Mouse (Mus musculus) C2C12 (cell line): ENCODE results near the gene Jpt2. TPM values are rescaled to one million over a fixed set of nuclear protein-coding genes. Genes with fewer than 3 reads are reported as not detected.
"Not testable (repeated sequence)": the region's sequence is repeated elsewhere in the genome, so short reads cannot be mapped to it uniquely, and the experiment has no call there.

Experiments
- H3K27me3 ChIP-seq: one replicate; pipeline ENCODE4 v1.6.1; 2011; ENCODE audit not compliant: control insufficient read depth, insufficient read depth, insufficient read length
- H3K36me3 ChIP-seq: one replicate; pipeline ENCODE4 v1.6.1; 2011; ENCODE audit not compliant: control insufficient read depth, insufficient read depth
- H3K4me3 ChIP-seq: one replicate; pipeline ENCODE4 v1.5.1; 2011; ENCODE audit warnings: mild to moderate bottlenecking, control low read depth; ENCODE audit not compliant: poor library complexity, insufficient read depth, severe bottlenecking
- H3K79me2 ChIP-seq: one replicate; pipeline ENCODE4 v1.6.1; 2011; ENCODE audit not compliant: control insufficient read depth, insufficient read depth
- H3K79me3 ChIP-seq: one replicate; pipeline ENCODE4 v1.6.1; 2011; ENCODE audit warnings: low read depth, control low read depth
- H3ac ChIP-seq: one replicate; pipeline ENCODE3; 2011; ENCODE audit warnings: low read depth; ENCODE audit not compliant: control insufficient read depth, insufficient read length
- CEBPB ChIP-seq: IDR thresholded peaks from one replicate; pipeline ENCODE4 v1.6.1; 2011; ENCODE audit warnings: low read depth, mild to moderate bottlenecking, control low read depth, moderate library complexity
- CTCF ChIP-seq: IDR thresholded peaks from one replicate; pipeline ENCODE4 v1.5.1; 2011; ENCODE audit not compliant: control insufficient read depth, insufficient read depth, insufficient read length
- FOSL1 ChIP-seq: IDR thresholded peaks from one replicate; pipeline ENCODE4 v1.8.0; 2011; ENCODE audit warnings: mild to moderate bottlenecking, low read length; ENCODE audit not compliant: poor library complexity, insufficient read depth, severe bottlenecking
- MAX ChIP-seq: IDR thresholded peaks from one replicate; pipeline ENCODE4 v1.6.1; 2011; ENCODE audit warnings: mild to moderate bottlenecking, control low read depth
- MYOD1 ChIP-seq: IDR thresholded peaks from one replicate; pipeline ENCODE4 v1.6.1; 2011; ENCODE audit warnings: low read depth; ENCODE audit not compliant: control insufficient read depth, insufficient read length
- MYOG ChIP-seq: IDR thresholded peaks from one replicate; pipeline ENCODE4 v1.6.1; 2011; ENCODE audit not compliant: control insufficient read depth, insufficient read length; ENCODE audit errors: extremely low read depth
- USF1 ChIP-seq: IDR thresholded peaks from one replicate; pipeline ENCODE4 v1.6.1; 2011; ENCODE audit warnings: low read depth, mild to moderate bottlenecking, control low read depth, moderate library complexity
- polyA plus RNA-seq: library from polyadenylated mRNA; unstranded; fragments of >200 nt; fragmentation: generic; extraction: Trizol; gene quantifications from one replicate; pipeline ENCODE4 v1.2.1, GENCODE M21; 2012; ENCODE audit warnings: missing spikeins

Gene Jpt2
- polyA plus RNA-seq, 1 experiment = 57.4 TPM

DNA sequence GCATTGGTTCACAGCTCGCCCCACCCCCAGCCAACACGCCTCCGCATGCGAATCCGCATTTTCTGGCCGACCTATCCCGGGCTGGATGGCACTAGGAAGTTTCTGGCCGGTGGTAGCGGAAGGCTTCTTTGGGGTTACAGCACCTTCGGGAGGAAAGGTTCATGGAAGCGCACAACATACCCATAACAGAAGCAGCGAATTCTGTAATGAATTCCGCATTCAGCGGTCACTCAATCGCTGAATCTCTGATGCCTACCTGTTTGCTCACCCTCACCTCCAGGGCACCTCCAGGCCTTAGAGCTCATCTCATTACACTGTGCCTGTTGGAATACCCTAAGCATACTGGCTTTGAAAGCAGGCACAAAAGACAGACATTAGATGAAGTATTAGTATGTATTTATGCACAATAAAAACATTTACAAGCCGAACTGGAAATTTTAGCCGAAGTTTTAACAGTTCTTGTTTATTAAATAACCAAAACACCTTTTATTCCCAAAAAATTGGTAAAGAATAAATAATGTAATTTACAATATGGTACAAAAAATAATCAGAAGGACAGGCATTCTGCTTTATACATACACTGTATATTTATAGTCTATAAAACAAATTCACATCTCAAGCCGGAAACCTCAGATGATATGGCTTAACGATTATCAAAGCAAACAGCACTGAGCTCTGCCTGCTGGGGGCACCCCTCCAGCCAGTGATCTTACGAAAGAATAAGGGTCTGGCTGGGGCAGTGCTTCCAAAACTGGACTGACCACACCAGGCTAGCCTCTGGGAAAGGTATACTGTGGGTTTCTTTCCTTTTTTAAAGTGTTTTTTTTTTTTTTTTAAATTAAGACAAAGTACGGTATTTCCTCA, 595 bp upstream of the Jpt2 start:
- TF ChIP-seq FOSL1 (no peak), MAX (peak; percentile 7)
- H3K27me3 ChIP-seq = no peaks in the 10 kb centered on the region
- peak overlapping the region; percentile 60 for H3ac ChIP-seq
- peaks cover 43% of the 10 kb centered on the region for H3K79me2 ChIP-seq
- H3K79me3 ChIP-seq = peaks cover 23% of the 10 kb centered on the region
- peaks cover 45% of the 10 kb centered on the region for H3K36me3 ChIP-seq
- H3K4me3 ChIP-seq = no peak overlapping the region

- TF ChIP-seq USF1 (no peak), MYOD1 (no peak), MAX (no peak), FOSL1 (no peak), MYOG (no peak), CEBPB (no peak), CTCF (no peak)
- H3K79me3 ChIP-seq = peaks cover 23% of the 10 kb centered on the region
- peak overlapping the region; percentile 83 for H3K4me3 ChIP-seq
- H3K79me2 ChIP-seq = peaks cover 53% of the 10 kb centered on the region
- H3K36me3 ChIP-seq = peaks cover 42% of the 10 kb centered on the region
- no peaks in the 10 kb centered on the region for H3K27me3 ChIP-seq
- H3ac ChIP-seq = peak overlapping the region; percentile 97
Observed at GRCm38 (mm10) chr17:24959371-24959770, 1.1 kb downstream of the Jpt2 start.

GRCm38 (mm10) chr17:24953291-24953690, 7.2 kb downstream of the Jpt2 start:
- peaks cover 48% of the 10 kb centered on the region for H3K36me3 ChIP-seq
- no peaks in the 10 kb centered on the region for H3K27me3 ChIP-seq
- no peak overlapping the region for H3K4me3 ChIP-seq
- no peak for TF ChIP-seq MYOD1
- TF ChIP-seq MAX = no peak
- TF ChIP-seq FOSL1 = no peak
- TF ChIP-seq USF1 = no peak
- TF ChIP-seq CTCF = no peak
- no peak for TF ChIP-seq CEBPB
- TF ChIP-seq MYOG = no peak
- peaks cover 64% of the 10 kb centered on the region for H3K79me2 ChIP-seq
- no peak overlapping the region for H3ac ChIP-seq
- peaks cover 15% of the 10 kb centered on the region for H3K79me3 ChIP-seq

- Histone ChIP-seq H3K79me2 (peaks cover 39% of the 10 kb centered on the region), H3ac (no peak overlapping the region), H3K36me3 (peaks cover 64% of the 10 kb centered on the region), H3K4me3 (no peak overlapping the region), H3K79me3 (peaks cover 10% of the 10 kb centered on the region), H3K27me3 (no peaks in the 10 kb centered on the region)
- no peak for TF ChIP-seq USF1
- no peak for TF ChIP-seq CTCF
- no peak for TF ChIP-seq MYOD1
- no peak for TF ChIP-seq MAX
- no peak for TF ChIP-seq MYOG
- TF ChIP-seq FOSL1 = no peak
- no peak for TF ChIP-seq CEBPB
Observed at GRCm38 (mm10) chr17:24950671-24951070, 9.8 kb downstream of the Jpt2 start.

DNA sequence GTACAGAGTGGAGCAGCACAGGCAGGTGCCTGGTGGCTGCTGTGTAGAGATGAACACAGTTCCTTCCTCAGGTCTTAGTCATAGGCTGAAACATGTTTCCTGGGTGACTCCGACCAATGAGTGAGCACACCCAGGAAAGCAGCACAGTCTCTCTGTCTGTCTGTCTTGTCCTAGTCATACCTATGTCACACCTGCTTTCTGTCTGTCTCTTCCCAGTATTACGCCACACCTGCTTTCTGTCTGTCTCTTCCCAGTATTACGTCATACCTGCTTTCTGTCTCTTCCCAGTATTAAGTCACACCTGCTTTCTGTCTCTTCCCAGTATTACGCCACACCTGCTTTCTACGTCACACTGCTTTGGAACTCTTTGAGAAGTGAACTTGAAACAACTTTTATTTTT, 12.3 kb downstream of the Jpt2 start:
- no peak for TF ChIP-seq CEBPB
- no peak for TF ChIP-seq CTCF
- TF ChIP-seq MYOG = no peak
- no peak for TF ChIP-seq FOSL1
- no peak for TF ChIP-seq USF1
- no peak for TF ChIP-seq MAX
- no peak for TF ChIP-seq MYOD1
- H3K36me3 ChIP-seq = peaks cover 61% of the 10 kb centered on the region

GRCm38 (mm10) chr17:24943589-24943988, 16.9 kb downstream of the Jpt2 start:
- not testable (repeated sequence) for H3K79me3 ChIP-seq, H3K79me2 ChIP-seq, H3K27me3 ChIP-seq, H3ac ChIP-seq, H3K4me3 ChIP-seq
- peaks cover 51% of the 10 kb centered on the region for H3K36me3 ChIP-seq

More for the DNA sequence above, 12.3 kb downstream of the Jpt2 start:
- no peak overlapping the region for H3K4me3 ChIP-seq
- no peak overlapping the region for H3ac ChIP-seq
- no peaks in the 10 kb centered on the region for H3K27me3 ChIP-seq
- peaks cover 6% of the 10 kb centered on the region for H3K79me3 ChIP-seq
- peaks cover 23% of the 10 kb centered on the region for H3K79me2 ChIP-seq
